Mouse (Mus musculus) left cerebral cortex, adult 9 months (tissue): Measurements from ENCODE around the gene Zfp677.
"Not testable (repeated sequence)": the region's sequence is repeated elsewhere in the genome, so short reads cannot be mapped to it uniquely, and the experiment has no call there.

Experiments
- DNase-seq, 2 experiments: peaks; one replicate each; pipeline ENCODE4 v3.0.0; 2022; ENCODE audit warnings: low spot score in 2 of 2

Zfp677 gene

DNA sequence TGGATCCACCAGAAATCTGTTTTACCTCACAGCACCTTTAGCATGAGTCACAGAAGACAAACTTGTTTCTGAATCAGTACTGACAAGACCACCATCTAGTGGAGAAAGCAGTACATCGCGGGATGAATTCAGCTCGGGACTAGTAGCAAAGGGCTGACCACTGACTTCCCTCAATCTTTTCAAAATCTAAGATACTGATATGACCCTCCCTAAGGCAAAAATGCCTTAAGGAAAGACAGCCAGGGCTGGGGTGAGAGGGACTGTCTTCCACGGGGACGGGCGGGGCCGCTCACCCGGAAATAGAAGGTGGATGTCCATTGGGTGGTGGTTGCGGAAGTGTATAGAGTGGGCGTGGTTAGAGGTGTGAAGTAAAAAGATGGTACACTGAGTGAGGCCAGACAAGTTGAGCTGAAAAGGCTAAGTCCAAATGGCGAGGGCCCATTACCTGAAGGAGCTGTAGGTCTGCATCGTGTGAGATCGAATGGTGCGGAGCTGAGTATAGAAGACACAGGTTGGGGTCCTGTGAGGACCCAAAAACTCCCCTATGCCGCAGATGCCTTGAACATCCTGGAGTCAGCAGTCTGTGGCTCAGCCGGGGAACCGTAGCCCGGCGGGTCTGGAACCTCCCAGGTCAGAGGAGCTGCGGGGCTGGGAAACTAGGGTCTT is at the start of gene Zfp677:
Gene Zfp677, plus strand, starts transcription at position 358 of the 666 bp plus-strand sequence.
- peak in 1 of 2 experiments; percentile 30 for DNase-seq

DNA sequence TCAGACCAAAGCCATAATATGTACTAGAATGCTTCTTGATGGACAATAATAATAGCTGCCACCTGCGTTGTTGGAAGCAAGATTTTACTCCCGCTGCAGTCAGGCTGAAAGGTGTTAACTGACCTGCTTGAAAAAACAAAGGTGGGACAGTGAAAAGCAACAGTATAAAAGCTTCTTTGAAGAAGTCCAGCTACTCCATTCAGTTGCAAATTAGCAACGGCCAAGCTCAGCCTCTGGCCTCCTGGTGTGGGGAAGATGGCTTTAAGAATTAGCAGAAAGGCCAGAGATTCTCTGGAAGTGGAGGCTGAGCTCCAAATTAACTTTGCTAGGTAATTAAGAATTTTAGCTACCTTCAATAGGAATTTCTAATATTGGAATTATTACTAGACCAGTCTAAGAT is 15.5 kb upstream of the Zfp677 start:
- not testable (repeated sequence) for DNase-seq

DNA sequence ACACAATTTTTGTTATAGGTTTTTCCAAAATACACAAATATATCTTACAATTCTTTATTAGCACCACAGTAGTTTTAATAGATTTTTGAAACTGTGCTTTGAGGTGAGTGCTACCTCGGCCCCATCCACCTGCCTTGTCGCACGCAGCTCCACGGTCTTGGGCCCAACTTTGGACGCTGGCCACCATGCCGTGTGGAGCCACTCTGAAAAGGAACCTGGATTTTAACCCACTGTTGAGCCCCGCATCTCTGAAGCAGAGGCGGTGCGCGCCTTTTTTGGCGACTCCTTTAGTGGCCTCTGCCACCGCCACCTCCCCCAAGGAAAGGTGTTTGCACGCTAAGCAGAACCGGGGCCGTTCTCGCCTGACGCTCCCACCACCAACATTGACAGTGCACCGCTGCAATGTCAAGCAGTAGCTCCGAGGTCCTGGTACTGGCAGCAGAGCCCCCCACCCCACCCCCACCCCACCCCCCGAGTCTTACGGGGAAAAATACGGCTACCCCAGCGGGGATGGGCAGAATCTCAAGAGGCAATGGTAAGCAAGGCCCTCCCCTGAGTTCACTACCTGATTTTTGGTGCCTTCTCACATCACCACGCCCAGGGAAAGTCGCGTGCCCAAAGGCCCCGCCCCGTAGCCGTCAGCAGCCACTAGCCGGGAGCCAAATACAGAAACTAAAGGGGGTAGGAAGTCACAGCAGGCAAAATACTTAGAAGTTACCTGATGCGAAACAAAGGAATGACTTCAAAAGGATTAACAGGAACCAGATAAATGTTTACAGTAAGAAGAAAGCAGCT is 13.4 kb upstream of the Zfp677 start:
- DNase-seq = no peak

DNA sequence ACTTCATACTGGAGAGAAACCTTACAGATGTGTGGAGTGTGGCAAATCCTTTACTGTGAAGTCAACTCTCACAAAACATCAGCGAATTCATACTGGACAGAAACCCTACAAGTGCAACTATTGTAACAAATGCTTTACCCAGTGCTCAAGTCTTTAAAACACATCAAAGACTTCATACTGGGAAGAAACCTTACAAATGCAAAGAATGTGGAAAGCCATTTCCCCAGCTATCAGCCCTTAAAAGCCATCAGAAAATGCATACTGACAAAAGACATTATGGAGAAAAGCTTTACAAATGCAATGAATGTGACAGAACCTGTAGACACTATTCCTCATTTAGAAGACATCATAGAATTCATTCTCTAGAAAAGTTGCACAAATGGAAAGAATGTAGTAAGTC is 8.2 kb upstream of the Zfp677 start:
- no peak for DNase-seq

DNA sequence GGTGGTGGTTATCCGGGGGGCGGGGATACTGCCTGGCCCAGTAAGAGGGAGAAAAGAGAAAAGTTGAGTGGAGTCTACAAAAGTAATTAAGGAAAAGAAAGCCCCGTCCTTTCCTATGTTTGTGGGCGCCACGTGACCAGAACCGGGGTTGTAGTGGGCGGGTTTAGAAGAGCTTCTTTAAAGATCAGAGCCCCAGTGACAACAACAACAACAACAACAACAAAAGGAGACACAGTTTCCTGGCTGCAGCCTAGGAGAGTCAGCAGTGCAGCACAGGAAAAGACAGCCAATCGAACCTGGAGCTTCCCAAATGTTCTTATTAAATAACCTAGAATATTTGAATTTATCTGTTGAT is 486 bp downstream of the Zfp677 start:
- no peak for DNase-seq

DNA sequence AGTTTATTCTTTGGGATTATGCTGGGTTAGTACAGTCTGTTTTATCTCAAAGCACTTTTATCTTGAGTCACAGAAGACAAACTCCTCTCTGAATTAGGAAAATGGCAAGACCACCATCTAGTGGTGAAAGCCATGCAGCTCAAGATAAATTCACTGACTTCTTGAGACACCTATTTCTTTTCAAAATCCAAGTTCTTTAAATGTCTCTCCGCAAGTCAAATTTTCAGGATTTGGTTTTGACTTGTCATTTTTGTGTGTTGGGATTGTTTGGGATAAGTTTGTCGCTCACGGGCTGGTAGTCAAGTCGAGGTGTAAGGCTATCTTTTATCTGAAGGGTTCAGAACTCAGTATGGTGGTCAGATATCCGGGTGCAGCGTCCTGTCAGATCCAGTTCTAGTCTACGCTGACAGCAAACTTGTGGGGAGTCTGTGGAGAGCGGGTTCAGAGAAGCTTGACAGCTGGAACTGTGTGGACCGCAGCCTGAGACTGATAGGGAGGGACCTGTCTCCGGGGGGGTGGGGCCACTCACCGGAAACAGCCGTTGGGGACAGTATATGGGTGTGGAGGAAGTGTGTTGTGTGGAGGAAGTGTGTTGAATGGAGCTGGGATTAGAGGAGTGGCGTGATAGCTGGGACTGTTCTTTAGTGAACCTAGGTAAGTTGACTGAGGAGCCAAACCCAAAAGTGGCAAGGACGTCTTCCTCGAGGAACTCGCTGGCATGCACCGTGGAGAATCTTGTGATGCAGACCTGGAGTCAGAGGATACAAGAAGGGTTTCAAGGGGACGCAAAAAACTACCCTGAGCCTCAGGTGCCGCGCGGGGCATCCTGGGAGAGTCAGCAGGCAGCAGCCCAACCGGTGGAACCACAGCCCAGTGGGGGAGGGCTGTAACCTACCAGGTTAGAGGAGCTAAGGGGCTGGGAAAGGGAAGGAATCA is 39.4 kb downstream of the Zfp677 start, which contains the start of gene Zfp54:
Gene Zfp54, plus strand, starts transcription at position 564 of the 936 bp plus-strand sequence.
- peak; percentile 2 to 56 for DNase-seq

DNA sequence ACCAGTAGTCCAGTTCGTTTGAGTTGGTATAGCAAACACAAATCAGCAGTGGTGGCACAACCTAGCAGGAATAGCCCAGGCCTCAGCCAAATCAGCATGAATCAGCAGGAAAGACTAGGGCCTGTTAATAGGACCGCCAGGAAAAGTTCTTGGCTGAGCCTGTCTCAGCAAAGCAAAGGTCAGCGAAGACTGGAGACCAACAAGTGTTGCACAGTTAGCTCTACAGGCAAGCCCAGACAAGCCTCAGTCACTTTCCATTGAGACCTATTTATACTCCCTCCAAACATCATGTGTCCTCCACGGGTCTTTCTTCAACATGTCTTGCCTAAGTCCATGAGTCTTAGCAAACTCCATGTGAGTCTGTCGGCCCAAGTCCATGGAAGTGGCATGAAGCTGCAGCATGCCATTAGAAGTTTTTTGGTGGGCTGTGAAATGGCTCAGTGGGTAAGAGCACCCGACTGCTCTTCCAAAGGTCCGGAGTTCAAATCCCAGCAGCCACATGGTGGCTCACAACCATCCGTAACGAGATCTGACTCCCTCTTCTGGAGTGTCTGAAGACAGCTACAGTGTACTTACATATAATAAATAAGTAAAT is 55.4 kb downstream of the Zfp677 start:
- not testable (repeated sequence) for DNase-seq
